9 mouse cellular contexts compared by ENCODE assay signal in the genomic region with DNA sequence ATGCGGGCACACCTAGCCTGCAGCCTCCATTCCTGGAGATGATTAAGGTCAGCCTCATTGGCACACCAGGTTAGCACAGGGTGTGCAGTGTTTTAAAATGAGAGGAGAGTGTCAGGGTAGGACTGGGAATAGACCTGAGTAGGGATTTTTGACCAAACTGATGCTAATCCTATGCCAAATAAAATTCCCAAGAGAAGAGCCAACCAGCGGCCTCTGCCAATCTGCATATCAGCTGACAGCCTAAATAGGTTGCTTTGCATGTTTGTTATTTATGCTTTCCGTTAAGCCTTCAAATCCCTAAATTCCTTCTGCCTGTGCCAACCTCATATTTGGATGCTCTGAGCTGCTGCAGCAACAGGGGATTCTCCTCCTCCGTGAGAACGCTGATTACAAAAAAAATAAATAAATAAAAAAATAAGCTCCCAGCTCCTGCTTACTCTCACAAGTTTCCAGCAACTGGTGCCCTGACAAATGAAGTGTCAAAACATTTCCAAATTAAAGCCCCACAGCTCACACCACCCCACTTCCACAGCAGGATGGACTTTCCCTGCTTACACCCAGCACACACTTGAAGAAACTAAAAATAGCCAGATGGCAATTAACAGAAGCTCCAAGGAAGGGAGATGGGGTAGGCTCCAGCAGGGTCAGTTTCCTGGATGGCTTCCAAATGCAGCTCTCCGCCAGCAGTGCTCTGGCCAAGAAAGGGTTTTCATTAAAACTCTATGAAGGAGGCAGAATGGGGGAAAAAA.
A peak's percentile ranks its signal among the peaks of the same experiment; 100 is the strongest.
DNase-seq lines count a peak whose midpoint lies in the region; ATAC-seq and TF ChIP-seq lines count a peak whose summit lies in the region.
"Had no signal": no experiment of that assay in that cellular context is flagged by ENCODE, and none has a peak within 500 bp of the region (broad histone marks: within the 10 kb centered on the region; RNA-seq: fewer than 3 reads in every experiment).

No protein-coding gene starts in this region.

- DNase-seq in kidney, postnatal 10 days, result peak; percentile 59
- DNase-seq in urinary bladder, postnatal 14 days (ENCODE audit: low spot score), result peak; percentile 5
- no peak for DNase-seq in urinary bladder, postnatal 10 days (ENCODE audit: low spot score)
- DNase-seq in heart, postnatal 10 days, result peak; percentile 33 to 38
- DNase-seq in stomach, postnatal 0 days (ENCODE audit: low spot score), result peak; percentile 16
- no peak for DNase-seq in spleen, adult 12 weeks (ENCODE audit: low spot score)
- no peak for DNase-seq in embryo, embryonic 10.5 days (ENCODE audit: low spot score)

- no peaks in the 10 kb centered on the region for H3K9me3 ChIP-seq in kidney, embryonic 14.5 days (ENCODE audit: control insufficient read depth, low read length)
- no peaks in the 10 kb centered on the region for H3K9me3 ChIP-seq in stomach, postnatal 0 days (ENCODE audit: control insufficient read depth, low read length)

- intact Hi-C loops in heart, postnatal 10 days (cut with DNase I), result no loop called here

- H3K4me3 ChIP-seq in kidney, embryonic 14.5 days (ENCODE audit: low read length), result no peak overlapping the region
- H3K4me3 ChIP-seq in stomach, postnatal 0 days (ENCODE audit: low read depth, low read length), result no peak overlapping the region
- H3K4me3 ChIP-seq: megakaryocyte, embryonic 14.5 days had no signal

- TF ChIP-seq CTCF in stomach, postnatal 0 days (IDR thresholded peaks at IDR 0.05; ENCODE audit: low read depth), result no peak

- TF ChIP-seq EP300 in stomach, postnatal 0 days (optimal IDR thresholded peaks at IDR 0.05), result no peak

- ATAC-seq in kidney, embryonic 14.5 days (ENCODE audit: low FRiP score, low TSS enrichment), result no peak
- peak; percentile 60; the same call in 1 of the 2 replicates for ATAC-seq in stomach, postnatal 0 days (ENCODE audit: low FRiP score, low TSS enrichment)

- H3K9ac ChIP-seq in kidney, embryonic 14.5 days (ENCODE audit: low read depth, low read length), result no peak overlapping the region
- no peak overlapping the region for H3K9ac ChIP-seq in stomach, postnatal 0 days (ENCODE audit: low read length)

- no peak overlapping the region for H3K4me2 ChIP-seq in kidney, embryonic 14.5 days (replicated peaks; ENCODE audit: low read depth, low read length)
- H3K4me2 ChIP-seq in stomach, postnatal 0 days (replicated peaks; ENCODE audit: low read depth), result no peak overlapping the region; the same call in 1 of the 2 replicates

- H3K27ac ChIP-seq in kidney, embryonic 14.5 days (ENCODE audit: low read depth, low read length), result no peak overlapping the region
- H3K27ac ChIP-seq in stomach, postnatal 0 days (replicated peaks), result no peak overlapping the region

- no peaks in the 10 kb centered on the region for H3K4me1 ChIP-seq in kidney, embryonic 14.5 days (ENCODE audit: control insufficient read depth, insufficient read depth, low read length)
- H3K4me1 ChIP-seq in stomach, postnatal 0 days (replicated peaks; ENCODE audit: control insufficient read depth, insufficient read depth), result no peaks in the 10 kb centered on the region

- 57% methylated on average over 6 of the region's 6 CpGs for WGBS in kidney, embryonic 14.5 days
- whole genome bisulfite sequencing in stomach, postnatal 0 days, result 38% methylated on average over 6 of the region's 6 CpGs

- no peaks in the 10 kb centered on the region for H3K36me3 ChIP-seq in kidney, embryonic 14.5 days (ENCODE audit: control insufficient read depth, insufficient read depth, low read length)
- no peaks in the 10 kb centered on the region for H3K36me3 ChIP-seq in stomach, postnatal 0 days (ENCODE audit: control insufficient read depth, insufficient read depth, low read length)

- no peaks in the 10 kb centered on the region for H3K27me3 ChIP-seq in kidney, embryonic 14.5 days (ENCODE audit: control insufficient read depth, insufficient read depth, low read length)
- no peaks in the 10 kb centered on the region for H3K27me3 ChIP-seq in stomach, postnatal 0 days (ENCODE audit: control insufficient read depth, insufficient read depth, low read length)
- H3K27me3 ChIP-seq: megakaryocyte, embryonic 14.5 days had no signal

Comparison
In these comparisons a context has a peak if more than half of its experiments do, and no peak if none do; other contexts are left out.
1. DNase-seq: peak in kidney, postnatal 10 days (single experiment), urinary bladder, postnatal 14 days (single experiment), heart, postnatal 10 days (2 of 2) and stomach, postnatal 0 days (single experiment); none in urinary bladder, postnatal 10 days (single experiment), spleen, adult 12 weeks (single experiment) and embryo, embryonic 10.5 days (single experiment).